Mouse (Mus musculus) heart, postnatal 0 days (tissue): ENCODE results near the gene Rab31.

Experiments used
- CTCF ChIP-seq: IDR thresholded peaks from 2 replicates; pipeline ENCODE4 v1.5.1; 2016; ENCODE audit warnings: antibody characterized with exemption, control low read depth, low read depth
- EP300 ChIP-seq: IDR thresholded peaks from 2 replicates; pipeline ENCODE4 v1.6.1; 2016; ENCODE audit warnings: antibody characterized with exemption, low read depth

DNA sequence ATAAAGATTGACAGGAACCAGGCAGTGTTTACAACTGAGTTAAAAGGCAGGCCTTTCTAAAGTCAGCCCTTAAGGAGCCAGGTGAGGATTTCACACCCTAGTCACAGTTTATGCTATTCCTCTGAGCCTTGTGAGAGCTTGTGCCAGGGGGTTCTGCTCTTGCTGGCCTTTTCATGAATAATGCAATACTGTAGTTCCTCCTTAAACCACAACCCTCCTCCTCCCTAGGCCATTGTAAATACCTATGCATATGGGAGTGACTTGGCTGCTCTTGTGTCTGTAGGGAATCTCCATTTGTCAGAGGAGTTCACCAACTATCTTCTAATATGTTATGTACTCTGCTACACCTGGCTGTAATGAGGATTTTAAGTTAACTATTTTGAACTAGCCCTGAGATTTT is 13.2 kb upstream of the Rab31 start:
- no peak for TF ChIP-seq CTCF
- TF ChIP-seq EP300, result no peak
